Mouse (Mus musculus) bone marrow macrophage, adult 2 months (primary cell): ENCODE results near the gene Arhgef17.

Experiments used
- CTCF ChIP-seq: IDR thresholded peaks from 2 replicates; pipeline ENCODE4 v1.5.1; 2012; ENCODE audit warnings: low read depth, mild to moderate bottlenecking, low read length, moderate library complexity
- POLR2A ChIP-seq: IDR thresholded peaks from 2 replicates; pipeline ENCODE4 v1.6.1; 2012; ENCODE audit warnings: mild to moderate bottlenecking, low read depth, low read length, borderline replicate concordance

GRCm38 (mm10) chr7:100931316-100931925 is 486 bp downstream of the Arhgef17 start:
- no peak for TF ChIP-seq POLR2A
- TF ChIP-seq CTCF: no peak
